Mouse (Mus musculus) cerebellum, adult 2 months (tissue): ENCODE measurements around the gene Galnt15.

Source experiments
- CTCF ChIP-seq: fragments of 200-500 bp; IDR thresholded peaks from 2 replicates; pipeline ENCODE4 v1.5.1; 2011; ENCODE audit warnings: low read depth, mild to moderate bottlenecking, control low read depth, low read length, moderate library complexity, borderline replicate concordance; ENCODE audit not compliant: insufficient read depth
- POLR2A ChIP-seq: fragments of 200-500 bp; IDR thresholded peaks from 2 replicates; pipeline ENCODE4 v1.6.1; 2011; ENCODE audit warnings: low read length, control low read depth, borderline replicate concordance; ENCODE audit not compliant: insufficient read depth

- TF ChIP-seq POLR2A (no peak), CTCF (no peak)
These were observed 17.1 kb upstream of the Galnt15 start for GRCm38 (mm10) chr14:32011547-32012304.
